Comparison of ENCODE assay signal across 8 mouse cellular contexts in genomic region chr11:101174389-101174745, GRCm38 (mm10). TPM values are rescaled to one million over a fixed set of nuclear protein-coding genes. Genes with fewer than 3 reads are reported as not detected.
DNase-seq lines count a peak whose midpoint lies in the region; ATAC-seq and TF ChIP-seq lines count a peak whose summit lies in the region.

No protein-coding gene starts in this region.

- ATAC-seq in hindbrain, embryonic 13.5 days (ENCODE audit: low FRiP score) = no peak
- no peak for ATAC-seq in midbrain, embryonic 14.5 days (ENCODE audit: low FRiP score, low TSS enrichment)

- peak overlapping the region; percentile 34; the same call in 1 of the 2 replicates for H3K4me3 ChIP-seq in left cerebral cortex, adult 2 months
- peak overlapping the region; percentile 55 for H3K4me3 ChIP-seq in embryonic facial prominence, embryonic 10.5 days
- H3K4me3 ChIP-seq in hindbrain, embryonic 13.5 days = peak overlapping the region; percentile 32
- peak overlapping the region; percentile 25 for H3K4me3 ChIP-seq in midbrain, embryonic 14.5 days (replicated peaks; ENCODE audit: low read depth, low read length)

- H3K9ac ChIP-seq in hindbrain, embryonic 13.5 days = peak overlapping the region; percentile 73
- peak overlapping the region; percentile 21; the same call in 1 of the 2 replicates for H3K9ac ChIP-seq in midbrain, embryonic 14.5 days (replicated peaks; ENCODE audit: low read length)

- H3K4me1 ChIP-seq in embryonic facial prominence, embryonic 10.5 days = peaks cover 88% of the 10 kb centered on the region
- peaks cover 82% of the 10 kb centered on the region for H3K4me1 ChIP-seq in hindbrain, embryonic 13.5 days (replicated peaks)
- peaks cover 61% of the 10 kb centered on the region for H3K4me1 ChIP-seq in midbrain, embryonic 14.5 days (ENCODE audit: control insufficient read depth, insufficient read depth, low read length)

- peaks cover 85% of the 10 kb centered on the region for H3K27me3 ChIP-seq in embryonic facial prominence, embryonic 10.5 days (replicated peaks; ENCODE audit: low read depth, poor library complexity, severe bottlenecking)
- H3K27me3 ChIP-seq in hindbrain, embryonic 13.5 days = peaks cover 66% of the 10 kb centered on the region
- H3K27me3 ChIP-seq in midbrain, embryonic 14.5 days (ENCODE audit: control insufficient read depth, insufficient read depth, low read length) = peaks cover 45% of the 10 kb centered on the region

- no peak for TF ChIP-seq CTCF in left cerebral cortex, adult 2 months (IDR thresholded peaks at IDR 0.05)

- intact Hi-C loops in left cerebral cortex, adult 2 months (cut with DNase I) = loop anchor here (10.0 kb wide), 1 partner anchor 170 kb away; the partner anchor contains the start of gene Atp6v0a1

- peak overlapping the region; percentile 55; the same call in 1 of the 2 replicates for H3K27ac ChIP-seq in left cerebral cortex, adult 2 months
- peak overlapping the region; percentile 78 for H3K27ac ChIP-seq in embryonic facial prominence, embryonic 10.5 days (replicated peaks)
- peak overlapping the region; percentile 71 for H3K27ac ChIP-seq in hindbrain, embryonic 13.5 days
- peak overlapping the region; percentile 63 for H3K27ac ChIP-seq in midbrain, embryonic 14.5 days (replicated peaks; ENCODE audit: low read depth, low read length)

- H3K9me3 ChIP-seq in embryonic facial prominence, embryonic 10.5 days = no peaks in the 10 kb centered on the region
- no peaks in the 10 kb centered on the region for H3K9me3 ChIP-seq in hindbrain, embryonic 13.5 days
- no peaks in the 10 kb centered on the region for H3K9me3 ChIP-seq in midbrain, embryonic 14.5 days (ENCODE audit: control insufficient read depth, low read length)

- no peak for DNase-seq in left cerebral cortex, adult 2 months (ENCODE audit: extremely low spot score in 1 of 2, low spot score in 2 of 2)
- DNase-seq in left cerebral cortex, adult 9 months (ENCODE audit: low spot score in 2 of 2) = no peak
- no peak for DNase-seq in embryonic facial prominence, embryonic 10.5 days (ENCODE audit: low spot score)
- no peak for DNase-seq in midbrain, embryonic 14.5 days
- no peak for DNase-seq in layer of hippocampus, postnatal 25 days (ENCODE audit: extremely low spot score in 1 of 2, low spot score in 1 of 2)
- DNase-seq in left cerebral cortex, adult 18-20 months (ENCODE audit: low spot score in 2 of 2) = no peak
- DNase-seq in embryo, embryonic 11 days = no peak

- peak overlapping the region; percentile 59 for H3K4me2 ChIP-seq in hindbrain, embryonic 13.5 days
- peak overlapping the region; percentile 56 for H3K4me2 ChIP-seq in midbrain, embryonic 14.5 days (ENCODE audit: low read length)

- WGBS in embryonic facial prominence, embryonic 10.5 days = 27% methylated on average over 9 of the region's 9 CpGs
- WGBS in hindbrain, embryonic 13.5 days = 21% methylated on average over 9 of the region's 9 CpGs
- WGBS in midbrain, embryonic 14.5 days = 35% methylated on average over 9 of the region's 9 CpGs

- no peaks in the 10 kb centered on the region for H3K36me3 ChIP-seq in embryonic facial prominence, embryonic 10.5 days (replicated peaks)
- H3K36me3 ChIP-seq in hindbrain, embryonic 13.5 days = no peaks in the 10 kb centered on the region
- H3K36me3 ChIP-seq in midbrain, embryonic 14.5 days (ENCODE audit: control insufficient read depth, insufficient read depth, low read length) = no peaks in the 10 kb centered on the region

RNA-seq across cellular contexts. Expression of gene Ccr10, which starts 0.9 kb away (rescaled TPM):
- total RNA-seq in left cerebral cortex, adult 2 months (2021) = under 1 TPM in 1 of 2 experiments, not detected in 1; 0.38 TPM
- 0.16 TPM in 1 of 2 replicates, not detected in the other for polyA plus RNA-seq in embryonic facial prominence, embryonic 10.5 days (2016; fragmentation: Nextera tagmentation; extraction: Ambion mirVana)
- 0.13 and 0.18 TPM in 2 replicates for polyA plus RNA-seq in hindbrain, embryonic 13.5 days (2015; fragmentation: Nextera tagmentation; extraction: Ambion mirVana)
- 0.16 TPM in 1 of 2 replicates, not detected in the other for polyA plus RNA-seq in midbrain, embryonic 14.5 days (2014; fragmentation: Nextera tagmentation; extraction: Ambion mirVana)
- total RNA-seq in layer of hippocampus, postnatal 25 days (2021) = under 1 TPM; 0.21 to 0.25 TPM
- under 1 TPM in 1 of 2 experiments, not detected in 1; 0.28 TPM for total RNA-seq in left cerebral cortex, adult 18-20 months (2021)

RNA-seq across cellular contexts. Expression of gene Plekhh3, which starts 3.2 kb away (rescaled TPM):
- total RNA-seq in left cerebral cortex, adult 2 months (2021) = 10 to 100 TPM; 13.0 to 13.2 TPM
- polyA plus RNA-seq in embryonic facial prominence, embryonic 10.5 days (2016; fragmentation: Nextera tagmentation; extraction: Ambion mirVana) = 3.7 and 4.0 TPM in 2 replicates
- 8.7 and 10.2 TPM in 2 replicates for polyA plus RNA-seq in hindbrain, embryonic 13.5 days (2015; fragmentation: Nextera tagmentation; extraction: Ambion mirVana)
- 8.2 and 8.4 TPM in 2 replicates for polyA plus RNA-seq in midbrain, embryonic 14.5 days (2014; fragmentation: Nextera tagmentation; extraction: Ambion mirVana)
- 10 to 100 TPM; 13.2 to 14.3 TPM for total RNA-seq in layer of hippocampus, postnatal 25 days (2021)
- total RNA-seq in left cerebral cortex, adult 18-20 months (2021) = 10 to 100 TPM; 14.2 to 16.7 TPM

RNA-seq across cellular contexts. Expression of gene Cntnap1, which starts 4.0 kb away (rescaled TPM):
- 100 to 1,000 TPM; 171 to 182 TPM for total RNA-seq in left cerebral cortex, adult 2 months (2021)
- 0.23 and 0.31 TPM in 2 replicates for polyA plus RNA-seq in embryonic facial prominence, embryonic 10.5 days (2016; fragmentation: Nextera tagmentation; extraction: Ambion mirVana)
- polyA plus RNA-seq in hindbrain, embryonic 13.5 days (2015; fragmentation: Nextera tagmentation; extraction: Ambion mirVana) = 2.6 and 2.8 TPM in 2 replicates
- polyA plus RNA-seq in midbrain, embryonic 14.5 days (2014; fragmentation: Nextera tagmentation; extraction: Ambion mirVana) = 2.3 and 2.8 TPM in 2 replicates
- total RNA-seq in layer of hippocampus, postnatal 25 days (2021) = 100 to 1,000 TPM; 158 to 169 TPM
- 100 to 1,000 TPM; 158 to 160 TPM for total RNA-seq in left cerebral cortex, adult 18-20 months (2021)

RNA-seq across cellular contexts. Expression of gene Tubg2, which starts 18.7 kb away (rescaled TPM):
- 10 to 100 TPM; 51.4 to 52.9 TPM for total RNA-seq in left cerebral cortex, adult 2 months (2021)
- polyA plus RNA-seq in embryonic facial prominence, embryonic 10.5 days (2016; fragmentation: Nextera tagmentation; extraction: Ambion mirVana) = 4.9 and 5.7 TPM in 2 replicates
- polyA plus RNA-seq in hindbrain, embryonic 13.5 days (2015; fragmentation: Nextera tagmentation; extraction: Ambion mirVana) = 34.6 and 38.2 TPM in 2 replicates
- 42.2 and 56.0 TPM in 2 replicates for polyA plus RNA-seq in midbrain, embryonic 14.5 days (2014; fragmentation: Nextera tagmentation; extraction: Ambion mirVana)
- total RNA-seq in layer of hippocampus, postnatal 25 days (2021) = 10 to 100 TPM; 44.9 to 47.8 TPM
- total RNA-seq in left cerebral cortex, adult 18-20 months (2021) = 10 to 100 TPM; 48.6 to 54.5 TPM

RNA-seq across cellular contexts. Expression of gene Ezh1, which starts 51.9 kb away (rescaled TPM):
- 10 to 100 TPM; 56.9 to 62.1 TPM for total RNA-seq in left cerebral cortex, adult 2 months (2021)
- 13.3 and 14.5 TPM in 2 replicates for polyA plus RNA-seq in embryonic facial prominence, embryonic 10.5 days (2016; fragmentation: Nextera tagmentation; extraction: Ambion mirVana)
- 20.4 and 20.7 TPM in 2 replicates for polyA plus RNA-seq in hindbrain, embryonic 13.5 days (2015; fragmentation: Nextera tagmentation; extraction: Ambion mirVana)
- polyA plus RNA-seq in midbrain, embryonic 14.5 days (2014; fragmentation: Nextera tagmentation; extraction: Ambion mirVana) = 25.1 and 25.6 TPM in 2 replicates
- 10 to 100 TPM; 57.1 to 62.1 TPM for total RNA-seq in layer of hippocampus, postnatal 25 days (2021)
- total RNA-seq in left cerebral cortex, adult 18-20 months (2021) = 10 to 100 TPM; 55.7 to 62.7 TPM
